Mouse (Mus musculus) liver, embryonic 16.5 days (tissue): ENCODE measurements at regions not wholly inside any gene's neighbourhood (a gene's known extent, or its start where the extent isn't known, plus 50 kb on each side); places are given as distances from the start of the nearest gene placed in this dataset.

Source experiments
- ATAC-seq: fragments of 200-750 bp; cut with Nextera tagmentation; 2 replicates; pipeline ENCODE4 v1.8.0; 2017; ENCODE audit warnings: low read depth, mild to moderate bottlenecking, moderate number of reproducible peaks, moderate library complexity
- H3K27ac ChIP-seq: fragments of 300-500 bp; sonication (generic); 2 replicates; pipeline ENCODE4 v1.5.1; 2014; ENCODE audit warnings: mild to moderate bottlenecking, low read length
- H3K27me3 ChIP-seq: fragments of 300-500 bp; sonication (generic); 2 replicates; pipeline ENCODE4 v1.6.1; 2014; ENCODE audit warnings: low read depth, low read length, mixed read lengths; ENCODE audit not compliant: control insufficient read depth, insufficient read depth
- H3K36me3 ChIP-seq: fragments of 300-500 bp; sonication (generic); 2 replicates; pipeline ENCODE4 v1.6.1; 2014; ENCODE audit warnings: mild to moderate bottlenecking; ENCODE audit not compliant: control insufficient read depth, insufficient read depth
- H3K4me1 ChIP-seq: fragments of 300-500 bp; sonication (generic); 2 replicates; pipeline ENCODE4 v1.6.1; 2014; ENCODE audit warnings: low read depth, low read length, mixed read lengths; ENCODE audit not compliant: control insufficient read depth
- H3K4me2 ChIP-seq: fragments of 300-500 bp; sonication (generic); 2 replicates; pipeline ENCODE4 v1.6.1; 2014; ENCODE audit warnings: low read depth, low read length, mixed read lengths
- H3K4me3 ChIP-seq: fragments of 300-500 bp; sonication (generic); 2 replicates; pipeline ENCODE4 v1.5.1; 2014; ENCODE audit warnings: low read depth, mild to moderate bottlenecking, low read length
- H3K9ac ChIP-seq: fragments of 300-500 bp; sonication (generic); 2 replicates; pipeline ENCODE4 v1.6.1; 2014; ENCODE audit warnings: low read depth, low read length
- H3K9me3 ChIP-seq: fragments of 300-500 bp; sonication (generic); replicated peaks from 2 replicates; pipeline ENCODE4 v1.6.1; 2016; ENCODE audit warnings: low read length; ENCODE audit not compliant: control insufficient read depth
- WGBS: fragments of 180-500 bp; shearing (Covaris S2); extraction: QIAGEN DNeasy Blood & Tissue Kit; methylation state at CpG from one replicate; pipeline ENCODE4 v1.1.7; 2014; ENCODE audit not compliant: insufficient replicate concordance; 5-methylcytosine and 5-hydroxymethylcytosine counted together

DNA sequence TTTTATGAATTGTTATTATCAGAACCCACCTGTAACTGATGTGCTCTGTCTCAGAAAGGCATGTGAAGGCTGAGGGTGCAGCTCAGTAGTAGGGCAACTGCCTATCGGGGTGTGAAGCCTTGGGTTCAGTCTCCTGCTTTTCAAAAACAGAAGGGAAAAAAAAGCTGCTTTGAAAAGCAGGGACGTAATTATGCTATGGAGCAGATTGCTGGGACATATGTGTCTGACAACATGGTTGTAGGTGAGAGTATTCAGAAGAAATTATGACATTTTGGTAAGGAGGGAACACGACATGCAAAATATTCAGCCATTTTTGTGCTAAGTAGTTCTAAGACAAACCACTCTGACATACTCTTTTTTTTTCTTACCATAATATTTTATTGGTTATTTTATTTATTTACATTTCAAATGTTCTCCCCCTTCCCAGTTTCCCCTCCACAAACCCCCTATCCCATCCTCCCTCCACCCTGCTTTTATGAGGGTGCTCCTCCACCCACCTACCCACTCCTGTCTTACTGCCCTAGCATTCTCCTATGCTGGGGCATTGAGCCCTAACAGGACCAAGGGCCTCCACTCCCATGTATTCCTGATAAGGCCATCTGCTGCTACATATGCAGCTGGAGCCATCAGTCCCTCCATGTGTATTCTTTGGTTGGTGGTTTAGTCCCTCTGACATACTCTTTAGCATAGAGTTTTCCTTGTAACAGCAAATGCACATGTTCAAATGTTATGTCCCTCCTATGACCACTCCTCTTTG lies 122.8 kb upstream of the Trpm3 start:
- no peaks in the 10 kb centered on the region for H3K36me3 ChIP-seq
- WGBS: 56% methylated on average over 3 of the region's 3 CpGs
- no peaks in the 10 kb centered on the region for H3K4me1 ChIP-seq
- no peak overlapping the region for H3K4me3 ChIP-seq
- H3K27me3 ChIP-seq: no peaks in the 10 kb centered on the region
- no peak overlapping the region for H3K27ac ChIP-seq
- no peak overlapping the region for H3K9ac ChIP-seq
- no peak for ATAC-seq
- no peak overlapping the region for H3K4me2 ChIP-seq
- no peaks in the 10 kb centered on the region for H3K9me3 ChIP-seq

DNA sequence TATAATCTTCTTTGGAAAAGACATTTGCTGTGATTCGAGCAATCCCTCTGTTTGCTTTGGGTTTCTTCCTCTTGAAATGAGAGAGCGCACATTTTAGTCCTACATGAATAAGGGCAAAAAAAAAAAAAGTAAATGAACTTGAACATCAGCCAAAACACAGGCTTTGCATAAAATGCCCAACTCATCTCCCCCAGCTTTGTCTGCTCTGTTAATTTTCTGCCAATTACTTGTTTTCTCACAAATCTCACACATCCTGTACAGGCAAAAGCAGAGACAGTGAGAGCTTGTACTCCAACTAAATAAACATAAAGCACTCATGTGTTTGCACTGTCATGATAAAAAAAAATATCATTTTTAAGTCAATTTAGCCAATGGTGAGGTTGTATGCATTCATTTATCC lies 121.4 kb upstream of the Trpm3 start:
- no peak overlapping the region for H3K9ac ChIP-seq
- H3K27ac ChIP-seq: no peak overlapping the region
- no peak overlapping the region for H3K4me2 ChIP-seq
- H3K4me3 ChIP-seq: no peak overlapping the region
- no peaks in the 10 kb centered on the region for H3K36me3 ChIP-seq
- H3K9me3 ChIP-seq: no peaks in the 10 kb centered on the region
- no peaks in the 10 kb centered on the region for H3K27me3 ChIP-seq
- 68% methylated on average over 2 of the region's 2 CpGs for WGBS
- no peaks in the 10 kb centered on the region for H3K4me1 ChIP-seq
- ATAC-seq: no peak

DNA sequence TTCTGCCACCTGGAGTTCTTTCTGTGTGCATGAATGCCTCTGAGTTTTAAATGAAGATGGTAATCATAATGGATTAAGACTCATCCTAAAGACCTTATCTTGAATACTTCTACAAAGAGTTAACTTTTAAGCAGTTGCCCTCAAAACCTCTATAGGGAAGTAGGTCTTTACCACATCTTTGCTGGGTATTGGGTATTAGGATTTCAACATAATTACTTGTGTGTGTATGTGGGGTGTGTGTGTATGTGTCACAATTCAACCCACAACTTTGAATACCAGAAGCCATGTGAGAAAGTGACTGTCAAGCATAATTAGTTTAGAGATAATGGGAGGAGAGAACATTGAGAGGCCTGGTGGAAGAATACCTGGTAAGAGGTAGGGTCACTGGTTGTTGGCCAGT lies 111.3 kb upstream of the Trpm3 start:
- no peak overlapping the region for H3K9ac ChIP-seq
- H3K9me3 ChIP-seq: no peaks in the 10 kb centered on the region
- no peaks in the 10 kb centered on the region for H3K4me1 ChIP-seq
- no peak for ATAC-seq
- no peaks in the 10 kb centered on the region for H3K36me3 ChIP-seq
- no peak overlapping the region for H3K4me3 ChIP-seq
- no peaks in the 10 kb centered on the region for H3K27me3 ChIP-seq
- no peak overlapping the region for H3K27ac ChIP-seq
- H3K4me2 ChIP-seq: no peak overlapping the region

DNA sequence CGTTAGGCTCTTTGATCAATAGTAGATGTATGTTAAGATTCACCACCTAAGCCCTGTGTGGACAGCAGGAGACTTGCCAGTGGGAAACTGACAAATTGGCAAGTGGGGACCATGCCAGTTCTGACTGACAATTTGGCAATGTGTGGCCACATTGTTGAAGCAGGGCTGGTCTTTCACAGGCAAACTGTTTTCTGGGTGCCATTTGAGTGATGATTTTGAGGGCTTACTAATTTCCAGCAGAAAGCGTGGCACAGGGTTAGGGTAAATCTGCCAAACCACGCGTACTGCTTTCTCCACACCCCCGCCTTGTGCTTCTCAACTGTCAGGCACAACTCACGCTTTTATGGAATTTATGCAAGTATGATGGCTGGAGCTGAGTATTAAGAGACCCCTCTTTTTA lies 91.2 kb upstream of the Trpm3 start:
- no peak for ATAC-seq
- Histone ChIP-seq H3K4me3 (no peak overlapping the region), H3K4me1 (no peaks in the 10 kb centered on the region), H3K9me3 (no peaks in the 10 kb centered on the region), H3K27me3 (no peaks in the 10 kb centered on the region), H3K4me2 (no peak overlapping the region), H3K36me3 (no peaks in the 10 kb centered on the region), H3K27ac (no peak overlapping the region), H3K9ac (no peak overlapping the region)
- 62% methylated on average over 6 of the region's 6 CpGs for WGBS

DNA sequence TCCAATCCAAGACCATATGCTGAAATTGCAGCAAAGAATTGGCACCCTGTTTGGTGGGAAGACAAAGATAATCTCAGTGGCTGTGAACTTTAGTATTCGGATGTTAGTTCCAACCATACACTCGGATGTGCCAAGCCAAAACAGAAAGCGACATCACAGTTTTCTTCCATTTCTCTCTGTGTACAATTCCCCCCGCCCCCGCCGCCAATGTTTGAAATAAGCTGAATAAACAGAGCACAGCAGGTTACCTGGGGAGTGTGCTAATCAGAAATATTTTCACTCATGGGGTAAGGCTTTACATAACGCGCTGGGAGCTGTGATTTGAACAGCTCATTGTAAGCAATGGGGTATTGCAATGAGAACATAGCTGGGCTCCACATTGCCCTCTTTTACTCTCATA lies 72.5 kb upstream of the Trpm3 start:
- Histone ChIP-seq H3K9ac (no peak overlapping the region), H3K4me2 (no peak overlapping the region), H3K4me3 (no peak overlapping the region), H3K4me1 (no peaks in the 10 kb centered on the region), H3K9me3 (no peaks in the 10 kb centered on the region), H3K27me3 (no peaks in the 10 kb centered on the region), H3K36me3 (no peaks in the 10 kb centered on the region), H3K27ac (no peak overlapping the region)
- 62% methylated on average over 8 of the region's 8 CpGs for WGBS
- no peak for ATAC-seq

DNA sequence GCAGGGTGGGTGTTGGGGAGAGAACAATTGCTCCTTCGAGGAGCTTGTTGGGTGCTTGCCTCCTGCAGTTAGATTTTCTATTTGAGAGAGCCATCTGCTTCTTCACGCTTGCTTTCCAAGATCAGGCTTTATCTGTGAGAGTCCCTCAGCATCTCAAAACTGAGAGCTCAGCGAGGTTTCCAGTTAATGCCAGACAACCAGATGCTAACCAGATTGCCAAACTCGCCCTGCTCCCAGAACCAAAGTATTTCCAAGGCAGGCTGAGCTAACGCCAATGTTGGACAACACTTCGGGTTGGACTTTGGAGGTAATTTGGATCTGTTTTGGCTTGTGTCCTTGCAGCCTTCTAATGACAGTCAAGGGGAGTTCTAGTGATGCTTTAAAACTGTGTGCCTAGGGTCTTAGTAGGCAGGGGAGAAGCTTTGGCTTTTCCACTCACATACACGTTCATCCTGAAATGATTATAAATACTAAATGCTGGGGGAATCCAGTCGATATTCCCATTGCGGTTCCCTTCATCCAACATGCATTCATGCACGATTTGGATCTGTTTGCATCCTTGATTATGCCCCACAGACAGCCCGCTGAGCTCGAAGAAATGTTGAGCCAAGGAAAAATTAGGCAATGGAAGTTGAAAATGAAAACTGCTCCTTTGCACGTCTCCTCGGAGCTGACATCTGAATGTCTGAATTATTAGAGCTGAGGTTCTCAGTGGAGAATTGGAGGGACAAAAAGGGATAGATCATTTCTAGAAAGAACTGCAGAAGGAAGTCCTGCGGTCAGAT lies 68.4 kb upstream of the Trpm3 start:
- H3K36me3 ChIP-seq: no peaks in the 10 kb centered on the region
- ATAC-seq: no peak
- WGBS: 60% methylated on average over 15 of the region's 15 CpGs
- no peaks in the 10 kb centered on the region for H3K27me3 ChIP-seq
- no peak overlapping the region for H3K4me2 ChIP-seq
- no peak overlapping the region for H3K4me3 ChIP-seq
- H3K4me1 ChIP-seq: no peaks in the 10 kb centered on the region
- no peak overlapping the region for H3K9ac ChIP-seq
- H3K9me3 ChIP-seq: no peaks in the 10 kb centered on the region
- no peak overlapping the region for H3K27ac ChIP-seq

DNA sequence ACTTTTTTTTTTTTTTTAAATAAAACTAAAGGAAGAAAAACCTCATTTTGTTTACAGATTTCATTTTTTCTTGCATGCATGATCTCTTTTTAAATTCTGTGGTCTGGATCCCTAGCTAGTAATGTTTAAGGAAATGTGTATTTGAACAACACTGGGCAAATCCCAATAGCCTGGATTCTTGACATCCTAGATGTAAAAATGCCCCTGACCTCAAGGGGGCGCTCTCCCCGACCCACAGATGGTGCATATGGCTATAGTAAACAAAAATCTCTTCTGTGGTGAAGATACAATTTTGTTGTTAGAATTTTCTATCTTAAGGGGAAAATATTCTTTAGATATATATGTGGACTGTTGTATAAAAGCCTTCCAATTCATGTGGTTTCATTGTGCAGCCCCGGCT lies 67.1 kb upstream of the Trpm3 start:
- Histone ChIP-seq H3K4me2 (no peak overlapping the region), H3K9ac (no peak overlapping the region), H3K27ac (no peak overlapping the region), H3K27me3 (no peaks in the 10 kb centered on the region), H3K9me3 (no peaks in the 10 kb centered on the region), H3K4me1 (no peaks in the 10 kb centered on the region), H3K36me3 (no peaks in the 10 kb centered on the region), H3K4me3 (no peak overlapping the region)
- ATAC-seq: no peak
- WGBS: 29% methylated on average over 3 of the region's 3 CpGs

DNA sequence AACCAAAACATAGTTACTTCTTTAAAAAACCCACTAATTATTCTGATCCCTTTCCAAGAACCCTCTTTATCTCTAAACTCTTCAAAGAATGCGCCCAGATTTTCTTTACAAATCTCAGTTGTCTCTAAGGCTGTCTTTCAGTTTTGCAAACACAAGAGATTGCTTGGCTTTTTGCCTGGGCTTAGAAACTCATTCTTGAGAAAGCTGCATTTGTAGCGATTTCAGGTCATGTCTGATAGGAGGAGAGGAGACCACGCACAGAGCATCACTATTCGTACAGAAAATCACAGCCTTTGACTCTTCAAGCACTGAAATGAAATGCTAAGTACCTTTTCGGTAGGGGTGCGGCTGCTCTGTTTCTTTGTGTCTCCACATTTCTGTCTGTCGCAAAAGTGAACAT lies 64.8 kb upstream of the Trpm3 start:
- Histone ChIP-seq H3K9me3 (no peaks in the 10 kb centered on the region), H3K27ac (no peak overlapping the region), H3K4me2 (no peak overlapping the region), H3K4me1 (no peaks in the 10 kb centered on the region), H3K4me3 (no peak overlapping the region), H3K36me3 (no peaks in the 10 kb centered on the region), H3K27me3 (no peaks in the 10 kb centered on the region), H3K9ac (no peak overlapping the region)
- WGBS: 58% methylated on average over 7 of the region's 7 CpGs
- no peak for ATAC-seq

DNA sequence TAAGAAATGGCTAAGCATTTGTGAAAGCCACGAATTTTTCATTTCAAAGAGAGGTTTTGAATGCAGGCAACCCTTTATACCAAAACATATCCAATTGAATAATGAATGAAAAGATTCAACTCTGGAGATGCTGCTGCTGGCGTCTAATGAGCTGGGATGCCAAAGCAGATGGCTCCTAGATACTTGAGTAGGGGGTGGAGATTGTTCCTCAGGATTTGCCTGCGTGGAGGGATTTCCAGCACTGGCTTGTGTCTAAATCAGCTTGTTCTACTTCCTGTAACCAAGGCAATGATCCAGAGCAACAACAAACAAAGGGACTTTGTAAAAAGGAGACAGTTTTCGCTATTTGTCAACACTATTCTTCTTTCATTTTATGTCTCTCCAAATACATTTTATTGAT lies 57.4 kb upstream of the Trpm3 start:
- Histone ChIP-seq H3K4me1 (no peaks in the 10 kb centered on the region), H3K27ac (no peak overlapping the region), H3K9me3 (no peaks in the 10 kb centered on the region), H3K27me3 (no peaks in the 10 kb centered on the region), H3K4me3 (no peak overlapping the region), H3K36me3 (no peaks in the 10 kb centered on the region), H3K4me2 (no peak overlapping the region), H3K9ac (no peak overlapping the region)
- 31% methylated on average over 4 of the region's 4 CpGs for WGBS
- ATAC-seq: no peak
